Mouse (Mus musculus): ENCODE results near the gene Sfmbt1.

- no peak for TF ChIP-seq CHD2 (IDR thresholded peaks at IDR 0.05; ENCODE audit: low read depth, low read length)
- TF ChIP-seq ZC3H11A (IDR thresholded peaks at IDR 0.05; ENCODE audit: borderline replicate concordance, low read depth, low read length), result no peak
Observed at GRCm38 (mm10) chr14:30862368-30862767, 147.7 kb downstream of the Sfmbt1 start.

Data from ES-E14 (cell line).